Mouse (Mus musculus) neural tube, embryonic 13.5 days (tissue): ENCODE results near the gene D11Wsu47e. TPM values are rescaled to one million over a fixed set of nuclear protein-coding genes. Genes with fewer than 3 reads are reported as not detected.

ENCODE experiments used
- ATAC-seq: fragments of 200-750 bp; cut with Nextera tagmentation; 2 replicates; pipeline ENCODE4 v1.8.0; 2017; ENCODE audit warnings: low read depth, mild to moderate bottlenecking, moderate TSS enrichment, moderate library complexity
- H3K27ac ChIP-seq: fragments of 300-500 bp; sonication (generic); replicated peaks from 2 replicates; pipeline ENCODE4 v1.5.1; 2015; ENCODE audit warnings: moderate library complexity, mild to moderate bottlenecking, inconsistent platforms
- H3K27me3 ChIP-seq: fragments of 300-500 bp; sonication (generic); 2 replicates; pipeline ENCODE4 v1.6.1; 2015; ENCODE audit warnings: mild to moderate bottlenecking, inconsistent platforms
- H3K36me3 ChIP-seq: fragments of 300-500 bp; sonication (generic); 2 replicates; pipeline ENCODE4 v1.6.1; 2015; ENCODE audit warnings: mild to moderate bottlenecking, inconsistent platforms
- H3K4me1 ChIP-seq: fragments of 300-500 bp; sonication (generic); replicated peaks from 2 replicates; pipeline ENCODE4 v1.6.1; 2015; ENCODE audit warnings: inconsistent platforms
- H3K4me2 ChIP-seq: fragments of 300-500 bp; sonication (generic); 2 replicates; pipeline ENCODE4 v1.6.1; 2015; ENCODE audit warnings: inconsistent platforms, mild to moderate bottlenecking, moderate library complexity
- H3K4me3 ChIP-seq: fragments of 300-500 bp; sonication (generic); 2 replicates; pipeline ENCODE4 v1.5.1; 2015; ENCODE audit warnings: mild to moderate bottlenecking, inconsistent platforms
- H3K9ac ChIP-seq: fragments of 300-500 bp; sonication (generic); 2 replicates; pipeline ENCODE4 v1.6.1; 2015; ENCODE audit warnings: moderate library complexity, mild to moderate bottlenecking, inconsistent platforms
- H3K9me3 ChIP-seq: fragments of 300-500 bp; sonication (generic); 2 replicates; pipeline ENCODE4 v1.6.1; 2016; ENCODE audit warnings: inconsistent platforms
- WGBS: fragments of 180-500 bp; shearing (Covaris S2); methylation state at CpG from one replicate; pipeline ENCODE4 v1.1.7; 2015; 5-methylcytosine and 5-hydroxymethylcytosine counted together
- polyA plus RNA-seq: library from polyadenylated mRNA; unstranded; fragments of >200 nt; fragmentation: Nextera tagmentation; extraction: Ambion mirVana; gene quantifications from 2 replicates; pipeline ENCODE4 v1.2.1, GENCODE M21; 2015

D11Wsu47e gene
- polyA plus RNA-seq, 1 experiment from 2014 or later = 18.1 TPM

- no peak overlapping the region for H3K4me3 ChIP-seq
- no peaks in the 10 kb centered on the region for H3K27me3 ChIP-seq
- no peaks in the 10 kb centered on the region for H3K9me3 ChIP-seq
- no peak overlapping the region for H3K4me2 ChIP-seq
- 0 out of 2 replicates have a peak overlapping the region, but pooled peaks have one; percentile 28 for H3K27ac ChIP-seq
- 89% methylated on average over 4 of the region's 4 CpGs for WGBS
- no peak overlapping the region for H3K9ac ChIP-seq
- H3K4me1 ChIP-seq = peaks cover 13% of the 10 kb centered on the region; the same call in 1 of the 2 replicates
- no peak for ATAC-seq
- H3K36me3 ChIP-seq = peaks cover 48% of the 10 kb centered on the region
Measured at GRCm38 (mm10) chr11:113667704-113668103, 16.5 kb upstream of the D11Wsu47e start.

GRCm38 (mm10) chr11:113668857-113669256 is 15.4 kb upstream of the D11Wsu47e start:
- Histone ChIP-seq H3K27me3 (no peaks in the 10 kb centered on the region), H3K36me3 (peaks cover 49% of the 10 kb centered on the region), H3K4me3 (no peak overlapping the region), H3K4me2 (no peak overlapping the region), H3K9ac (no peak overlapping the region), H3K9me3 (no peaks in the 10 kb centered on the region), H3K4me1 (peaks cover 13% of the 10 kb centered on the region; the same call in 1 of the 2 replicates), H3K27ac (no peak overlapping the region)
- WGBS = 90% methylated on average over 5 of the region's 5 CpGs
- no peak for ATAC-seq

- Histone ChIP-seq H3K9ac (no peak overlapping the region), H3K27ac (no peak overlapping the region), H3K36me3 (peaks cover 51% of the 10 kb centered on the region), H3K4me2 (no peak overlapping the region), H3K4me3 (no peak overlapping the region), H3K27me3 (no peaks in the 10 kb centered on the region), H3K4me1 (peaks cover 13% of the 10 kb centered on the region; the same call in 1 of the 2 replicates), H3K9me3 (no peaks in the 10 kb centered on the region)
- no peak for ATAC-seq
- 38% methylated on average over 1 of the region's 4 CpGs for WGBS
Measured at GRCm38 (mm10) chr11:113669711-113670110, 14.5 kb upstream of the D11Wsu47e start.

GRCm38 (mm10) chr11:113673614-113674013 is 10.6 kb upstream of the D11Wsu47e start:
- Histone ChIP-seq H3K4me2 (no peak overlapping the region), H3K4me1 (peaks cover 10% of the 10 kb centered on the region; the same call in 1 of the 2 replicates), H3K4me3 (no peak overlapping the region), H3K9ac (no peak overlapping the region), H3K27me3 (no peaks in the 10 kb centered on the region), H3K36me3 (peaks cover 66% of the 10 kb centered on the region), H3K27ac (no peak overlapping the region), H3K9me3 (no peaks in the 10 kb centered on the region)
- ATAC-seq = no peak
- WGBS = 88% methylated on average over 4 of the region's 4 CpGs

- peaks cover 15% of the 10 kb centered on the region; the same call in 1 of the 2 replicates for H3K4me1 ChIP-seq
- no peak overlapping the region for H3K9ac ChIP-seq
- no peak overlapping the region for H3K4me3 ChIP-seq
- no peaks in the 10 kb centered on the region for H3K9me3 ChIP-seq
- 86% methylated on average over 5 of the region's 5 CpGs for WGBS
- H3K27ac ChIP-seq = no peak overlapping the region
- peaks cover 63% of the 10 kb centered on the region for H3K36me3 ChIP-seq
- no peak overlapping the region for H3K4me2 ChIP-seq
- no peaks in the 10 kb centered on the region for H3K27me3 ChIP-seq
- no peak for ATAC-seq
Measured at GRCm38 (mm10) chr11:113674595-113674994, 9.6 kb upstream of the D11Wsu47e start.

- no peak overlapping the region for H3K4me2 ChIP-seq
- no peaks in the 10 kb centered on the region for H3K27me3 ChIP-seq
- H3K27ac ChIP-seq = no peak overlapping the region
- ATAC-seq = no peak
- H3K4me1 ChIP-seq = peaks cover 30% of the 10 kb centered on the region
- H3K4me3 ChIP-seq = no peak overlapping the region
- peaks cover 46% of the 10 kb centered on the region for H3K36me3 ChIP-seq
- no peaks in the 10 kb centered on the region for H3K9me3 ChIP-seq
- no peak overlapping the region for H3K9ac ChIP-seq
- 89% methylated on average over 2 of the region's 2 CpGs for WGBS
Measured at GRCm38 (mm10) chr11:113676847-113677246, 7.4 kb upstream of the D11Wsu47e start.

- no peak for ATAC-seq
- no peak overlapping the region for H3K4me3 ChIP-seq
- H3K4me2 ChIP-seq = no peak overlapping the region
- H3K4me1 ChIP-seq = peaks cover 35% of the 10 kb centered on the region
- H3K9me3 ChIP-seq = no peaks in the 10 kb centered on the region
- H3K27ac ChIP-seq = no peak overlapping the region
- H3K36me3 ChIP-seq = peaks cover 40% of the 10 kb centered on the region
- H3K27me3 ChIP-seq = no peaks in the 10 kb centered on the region
- no peak overlapping the region for H3K9ac ChIP-seq
- WGBS = 98% methylated on average over 2 of the region's 2 CpGs
Measured at GRCm38 (mm10) chr11:113677378-113677777, 6.8 kb upstream of the D11Wsu47e start.

- Histone ChIP-seq H3K27ac (no peak overlapping the region), H3K36me3 (peaks cover 32% of the 10 kb centered on the region), H3K27me3 (no peaks in the 10 kb centered on the region), H3K4me1 (peaks cover 43% of the 10 kb centered on the region), H3K9me3 (no peaks in the 10 kb centered on the region), H3K4me2 (no peak overlapping the region), H3K9ac (no peak overlapping the region), H3K4me3 (no peak overlapping the region)
- WGBS = 85% methylated on average over 8 of the region's 8 CpGs
- no peak for ATAC-seq
Measured at GRCm38 (mm10) chr11:113678373-113678772, 5.8 kb upstream of the D11Wsu47e start.

- Histone ChIP-seq H3K9ac (0 out of 2 replicates have a peak overlapping the region, but pooled peaks have one; percentile 85), H3K9me3 (no peaks in the 10 kb centered on the region), H3K4me3 (no peak overlapping the region), H3K4me1 (peaks cover 57% of the 10 kb centered on the region), H3K36me3 (peaks cover 10% of the 10 kb centered on the region), H3K27me3 (no peaks in the 10 kb centered on the region), H3K4me2 (0 out of 2 replicates have a peak overlapping the region, but pooled peaks have one; percentile 89), H3K27ac (no peak overlapping the region)
- WGBS = 81% methylated on average over 2 of the region's 2 CpGs
- no peak for ATAC-seq
Measured at GRCm38 (mm10) chr11:113680954-113681353, 3.3 kb upstream of the D11Wsu47e start.

GRCm38 (mm10) chr11:113681979-113682378 is 2.2 kb upstream of the D11Wsu47e start:
- peak overlapping the region; percentile 85 for H3K9ac ChIP-seq
- H3K4me1 ChIP-seq = peaks cover 61% of the 10 kb centered on the region
- ATAC-seq = no peak
- no peaks in the 10 kb centered on the region for H3K27me3 ChIP-seq
- peak overlapping the region; percentile 88 for H3K4me3 ChIP-seq
- peak overlapping the region; percentile 89 for H3K4me2 ChIP-seq
- no peaks in the 10 kb centered on the region for H3K9me3 ChIP-seq
- peaks cover under 1% of the 10 kb centered on the region; the same call in 1 of the 2 replicates for H3K36me3 ChIP-seq
- H3K27ac ChIP-seq = no peak overlapping the region

- Histone ChIP-seq H3K4me3 (peak overlapping the region; percentile 88), H3K4me1 (peaks cover 58% of the 10 kb centered on the region), H3K9me3 (no peaks in the 10 kb centered on the region), H3K36me3 (peaks cover 5% of the 10 kb centered on the region), H3K9ac (peak overlapping the region; percentile 85), H3K27me3 (no peaks in the 10 kb centered on the region), H3K27ac (peak overlapping the region; percentile 96), H3K4me2 (peak overlapping the region; percentile 89)
- 3% methylated on average over 38 of the region's 38 CpGs for WGBS
- peak; percentile 29 for ATAC-seq
Measured at GRCm38 (mm10) chr11:113682897-113683626, 1.1 kb upstream of the D11Wsu47e start.

GRCm38 (mm10) chr11:113683627-113683956 is 620 bp upstream of the D11Wsu47e start:
- H3K27ac ChIP-seq = peak overlapping the region; percentile 96
- H3K27me3 ChIP-seq = no peaks in the 10 kb centered on the region
- ATAC-seq = no peak; the same call in 1 of the 2 replicates
- under 1% methylated on average over 31 of the region's 38 CpGs for WGBS
- peak overlapping the region; percentile 85 for H3K9ac ChIP-seq
- peak overlapping the region; percentile 88 for H3K4me3 ChIP-seq
- H3K36me3 ChIP-seq = peaks cover 11% of the 10 kb centered on the region
- H3K4me2 ChIP-seq = peak overlapping the region; percentile 89
- no peaks in the 10 kb centered on the region for H3K9me3 ChIP-seq
- H3K4me1 ChIP-seq = peaks cover 58% of the 10 kb centered on the region
